Comparison of ENCODE assay signal across 21 mouse cellular contexts in genomic region chr5:151022026-151022425, GRCm38 (mm10).
A peak's percentile ranks its signal among the peaks of the same experiment; 100 is the strongest.
DNase-seq lines count a peak whose midpoint lies in the region; ATAC-seq lines count a peak whose summit lies in the region.
"Had no signal": no experiment of that assay in that cellular context is flagged by ENCODE, and none has a peak within 500 bp of the region (broad histone marks: within the 10 kb centered on the region; RNA-seq: fewer than 3 reads in every experiment).

No protein-coding gene starts in this region.

- H3K36me3 ChIP-seq in forebrain, embryonic 11.5 days (ENCODE audit: control insufficient read depth, insufficient read depth, low read length): no peaks in the 10 kb centered on the region
- H3K36me3 ChIP-seq in forebrain, embryonic 13.5 days (ENCODE audit: poor library complexity, severe bottlenecking): no peaks in the 10 kb centered on the region
- H3K36me3 ChIP-seq: embryonic facial prominence, embryonic 10.5 days; heart, embryonic 10.5 days; hindbrain, embryonic 10.5 days; limb, embryonic 12.5 days; liver, embryonic 12.5 days; midbrain, embryonic 10.5 days had no signal

- ATAC-seq in forebrain, embryonic 11.5 days (replicated peaks; ENCODE audit: low FRiP score): no peak
- ATAC-seq in forebrain, embryonic 13.5 days: no peak
- ATAC-seq: intestine, postnatal 0 days; liver, embryonic 12.5 days had no signal

- H3K27me3 ChIP-seq in forebrain, embryonic 11.5 days (ENCODE audit: control insufficient read depth, insufficient read depth, low read length): no peaks in the 10 kb centered on the region
- H3K27me3 ChIP-seq in forebrain, embryonic 13.5 days: no peaks in the 10 kb centered on the region
- H3K27me3 ChIP-seq: limb, embryonic 12.5 days; liver, embryonic 12.5 days had no signal

- H3K4me1 ChIP-seq in forebrain, embryonic 11.5 days (replicated peaks; ENCODE audit: control insufficient read depth, insufficient read depth, low read length): peaks cover 6% of the 10 kb centered on the region
- peaks cover 30% of the 10 kb centered on the region for H3K4me1 ChIP-seq in forebrain, embryonic 13.5 days
- H3K4me1 ChIP-seq: liver, embryonic 12.5 days had no signal

- H3K9me3 ChIP-seq in forebrain, embryonic 11.5 days (ENCODE audit: control insufficient read depth, low read length): no peaks in the 10 kb centered on the region
- no peaks in the 10 kb centered on the region for H3K9me3 ChIP-seq in forebrain, embryonic 13.5 days (replicated peaks)
- H3K9me3 ChIP-seq: embryonic facial prominence, embryonic 10.5 days; heart, embryonic 10.5 days; hindbrain, embryonic 10.5 days; limb, embryonic 12.5 days; liver, embryonic 12.5 days; midbrain, embryonic 10.5 days had no signal

- 90% methylated on average over 7 of the region's 7 CpGs for WGBS in forebrain, embryonic 11.5 days
- WGBS in forebrain, embryonic 13.5 days: 87% methylated on average over 7 of the region's 7 CpGs

- intact Hi-C loops in heart, postnatal 10 days (cut with DNase I): no loop called here
- intact Hi-C loops in heart, postnatal 25 days (cut with DNase I): no loop called here

- H3K27ac ChIP-seq in forebrain, embryonic 11.5 days (ENCODE audit: low read depth, low read length): no peak overlapping the region
- no peak overlapping the region for H3K27ac ChIP-seq in forebrain, embryonic 13.5 days
- H3K27ac ChIP-seq: embryonic facial prominence, embryonic 10.5 days; heart, embryonic 10.5 days; hindbrain, embryonic 10.5 days; limb, embryonic 12.5 days; liver, embryonic 12.5 days; midbrain, embryonic 10.5 days had no signal

- H3K4me2 ChIP-seq in forebrain, embryonic 11.5 days (ENCODE audit: low read depth, low read length, severe bottlenecking): no peak overlapping the region
- no peak overlapping the region for H3K4me2 ChIP-seq in forebrain, embryonic 13.5 days
- H3K4me2 ChIP-seq: limb, embryonic 12.5 days; liver, embryonic 12.5 days had no signal

- H3K9ac ChIP-seq in forebrain, embryonic 11.5 days (ENCODE audit: low read length): no peak overlapping the region
- no peak overlapping the region for H3K9ac ChIP-seq in forebrain, embryonic 13.5 days
- H3K9ac ChIP-seq: limb, embryonic 12.5 days; liver, embryonic 12.5 days had no signal

- peak; percentile 2 for DNase-seq in forebrain, embryonic 11.5 days (ENCODE audit: low spot score)
- DNase-seq in heart, postnatal 10 days: peak; percentile 12 to 20
- DNase-seq in heart, postnatal 25 days (ENCODE audit: low spot score): no peak
- DNase-seq in right cerebral cortex, postnatal 10 days (ENCODE audit: low spot score in 2 of 2): peak; percentile 46 to 60
- DNase-seq in right cerebral cortex, postnatal 4 days: no peak
- DNase-seq in natural killer cell, adult 2 months (ENCODE audit: low spot score in 2 of 2): no peak
- DNase-seq: adrenal gland, postnatal 14 days; cerebellum, adult 9-11 months; kidney, postnatal 36 days; lung, adult 18-20 months; lung, postnatal 10 days; thymus, postnatal 25 days had no signal

- no peak overlapping the region for H3K4me3 ChIP-seq in forebrain, embryonic 11.5 days (ENCODE audit: low read depth, low read length)
- no peak overlapping the region for H3K4me3 ChIP-seq in forebrain, embryonic 13.5 days
- H3K4me3 ChIP-seq: embryonic facial prominence, embryonic 10.5 days; heart, embryonic 10.5 days; hindbrain, embryonic 10.5 days; limb, embryonic 12.5 days; liver, embryonic 12.5 days; midbrain, embryonic 10.5 days; myocyte had no signal

Comparison
In these comparisons a context has a peak if more than half of its experiments do, and no peak if none do; other contexts are left out.
1. DNase-seq: peak in forebrain, embryonic 11.5 days (single experiment), heart, postnatal 10 days (2 of 2) and right cerebral cortex, postnatal 10 days (2 of 2); none in heart, postnatal 25 days (single experiment), right cerebral cortex, postnatal 4 days (single experiment) and natural killer cell, adult 2 months (0 of 2).